24 mouse cellular contexts compared by ENCODE assay signal in genomic region chr10:92170856-92171255, GRCm38 (mm10).
DNase-seq lines count a peak whose midpoint lies in the region; ATAC-seq and TF ChIP-seq lines count a peak whose summit lies in the region.
"Had no signal": no experiment of that assay in that cellular context is flagged by ENCODE, and none has a peak within 500 bp of the region (broad histone marks: within the 10 kb centered on the region; RNA-seq: fewer than 3 reads in every experiment).

No protein-coding gene starts in this region.

- H3K4me1 ChIP-seq in forebrain, postnatal 0 days (ENCODE audit: insufficient read depth) = 0 out of 2 replicates have a peak, but pooled peaks cover 4% of the 10 kb centered on the region
- 0 out of 2 replicates have a peak, but pooled peaks cover 2% of the 10 kb centered on the region for H3K4me1 ChIP-seq in forebrain, embryonic 15.5 days
- H3K4me1 ChIP-seq in hindbrain, embryonic 16.5 days (ENCODE audit: control insufficient read depth, insufficient read depth, low read depth, low read length) = no peaks in the 10 kb centered on the region
- H3K4me1 ChIP-seq in hindbrain, embryonic 14.5 days (replicated peaks; ENCODE audit: control insufficient read depth, insufficient read depth, low read length) = peaks cover 10% of the 10 kb centered on the region
- peaks cover 11% of the 10 kb centered on the region for H3K4me1 ChIP-seq in midbrain, embryonic 14.5 days (ENCODE audit: control insufficient read depth, insufficient read depth, low read length)
- H3K4me1 ChIP-seq: embryonic facial prominence, embryonic 15.5 days; heart, embryonic 12.5 days had no signal

- DNase-seq in forebrain, postnatal 0 days = peak; percentile 38
- DNase-seq in hindbrain, embryonic 14.5 days (ENCODE audit: low spot score) = no peak
- peak; percentile 63 for DNase-seq in brain, embryonic 14.5 days (ENCODE audit: low read depth)
- DNase-seq in midbrain, embryonic 14.5 days = no peak
- DNase-seq in frontal cortex, postnatal 10 days (ENCODE audit: low spot score in 2 of 2) = no peak
- DNase-seq in kidney, postnatal 10 days = no peak
- DNase-seq: adrenal gland, postnatal 25 days; cerebellum, adult 11 months; cerebellum, adult 8-10 months; cerebellum, postnatal 14 days; embryo, embryonic 11 days; gastrocnemius, postnatal 14 days; heart, postnatal 36 days; kidney, adult 2 months had no signal

- H3K4me2 ChIP-seq in forebrain, postnatal 0 days (ENCODE audit: low read depth) = peak overlapping the region; percentile 26
- H3K4me2 ChIP-seq in forebrain, embryonic 15.5 days (replicated peaks) = no peak overlapping the region
- peak overlapping the region; percentile 6; the same call in 1 of the 2 replicates for H3K4me2 ChIP-seq in hindbrain, embryonic 16.5 days (ENCODE audit: low read length)
- no peak overlapping the region for H3K4me2 ChIP-seq in hindbrain, embryonic 14.5 days (replicated peaks)
- H3K4me2 ChIP-seq in midbrain, embryonic 14.5 days (ENCODE audit: low read length) = 0 out of 2 replicates have a peak overlapping the region, but pooled peaks have one; percentile 6
- H3K4me2 ChIP-seq: embryonic facial prominence, embryonic 15.5 days; forebrain, embryonic 12.5 days; heart, embryonic 12.5 days had no signal

- no peak overlapping the region for H3K27ac ChIP-seq in forebrain, postnatal 0 days (ENCODE audit: low read depth, low read length)
- no peak overlapping the region for H3K27ac ChIP-seq in forebrain, embryonic 15.5 days (replicated peaks)
- no peak overlapping the region for H3K27ac ChIP-seq in hindbrain, embryonic 16.5 days (ENCODE audit: low read depth, low read length)
- no peak overlapping the region for H3K27ac ChIP-seq in hindbrain, embryonic 14.5 days
- H3K27ac ChIP-seq in midbrain, embryonic 14.5 days (replicated peaks; ENCODE audit: low read depth, low read length) = no peak overlapping the region
- H3K27ac ChIP-seq: embryonic facial prominence, embryonic 15.5 days; forebrain, embryonic 12.5 days had no signal

- H3K27me3 ChIP-seq in forebrain, postnatal 0 days (ENCODE audit: insufficient read depth, low read length) = peaks cover under 1% of the 10 kb centered on the region; the same call in 1 of the 2 replicates
- peaks cover 3% of the 10 kb centered on the region; the same call in 1 of the 2 replicates for H3K27me3 ChIP-seq in forebrain, embryonic 15.5 days
- H3K27me3 ChIP-seq in hindbrain, embryonic 16.5 days (replicated peaks; ENCODE audit: control insufficient read depth, insufficient read depth, low read length) = no peaks in the 10 kb centered on the region
- H3K27me3 ChIP-seq in hindbrain, embryonic 14.5 days (ENCODE audit: control insufficient read depth, insufficient read depth, low read length) = no peaks in the 10 kb centered on the region
- H3K27me3 ChIP-seq in midbrain, embryonic 14.5 days (ENCODE audit: control insufficient read depth, insufficient read depth, low read length) = no peaks in the 10 kb centered on the region
- H3K27me3 ChIP-seq: CH12.LX; embryonic facial prominence, embryonic 15.5 days had no signal

- WGBS in forebrain, postnatal 0 days = 40% methylated on average over 8 of the region's 8 CpGs
- WGBS in forebrain, embryonic 15.5 days = 43% methylated on average over 8 of the region's 8 CpGs
- WGBS in hindbrain, embryonic 16.5 days = 60% methylated on average over 8 of the region's 8 CpGs
- WGBS in hindbrain, embryonic 14.5 days = 58% methylated on average over 8 of the region's 8 CpGs
- WGBS in midbrain, embryonic 14.5 days = 48% methylated on average over 8 of the region's 8 CpGs

- no peak for TF ChIP-seq POLR2A in brain, embryonic 14.5 days (IDR thresholded peaks at IDR 0.05; ENCODE audit: borderline replicate concordance, extremely low read depth, insufficient read depth, insufficient read length, poor library complexity, severe bottlenecking)

- ATAC-seq in forebrain, postnatal 0 days = no peak
- no peak for ATAC-seq in forebrain, embryonic 15.5 days (replicated peaks)
- no peak for ATAC-seq in hindbrain, embryonic 16.5 days
- no peak for ATAC-seq in hindbrain, embryonic 14.5 days (ENCODE audit: low FRiP score)
- no peak for ATAC-seq in midbrain, embryonic 14.5 days (ENCODE audit: low FRiP score, low TSS enrichment)
- ATAC-seq: activated CD4-positive, CD25-positive, alpha-beta regulatory T cell, adult 4 months; intestine, embryonic 16.5 days; Patski had no signal

- no peaks in the 10 kb centered on the region for H3K36me3 ChIP-seq in forebrain, postnatal 0 days (ENCODE audit: insufficient read depth)
- no peaks in the 10 kb centered on the region for H3K36me3 ChIP-seq in forebrain, embryonic 15.5 days
- no peaks in the 10 kb centered on the region for H3K36me3 ChIP-seq in hindbrain, embryonic 16.5 days (ENCODE audit: control insufficient read depth, insufficient read depth, low read length)
- no peaks in the 10 kb centered on the region for H3K36me3 ChIP-seq in hindbrain, embryonic 14.5 days (replicated peaks; ENCODE audit: control insufficient read depth, insufficient read depth)
- no peaks in the 10 kb centered on the region for H3K36me3 ChIP-seq in midbrain, embryonic 14.5 days (ENCODE audit: control insufficient read depth, insufficient read depth, low read length)
- H3K36me3 ChIP-seq: embryonic facial prominence, embryonic 15.5 days; forebrain, embryonic 12.5 days; heart, embryonic 12.5 days had no signal

- H3K4me3 ChIP-seq in forebrain, postnatal 0 days (ENCODE audit: low read depth, low read length) = no peak overlapping the region
- no peak overlapping the region for H3K4me3 ChIP-seq in forebrain, embryonic 15.5 days
- H3K4me3 ChIP-seq in hindbrain, embryonic 16.5 days (ENCODE audit: low read length) = no peak overlapping the region
- H3K4me3 ChIP-seq in hindbrain, embryonic 14.5 days (replicated peaks; ENCODE audit: low read length) = no peak overlapping the region
- no peak overlapping the region for H3K4me3 ChIP-seq in midbrain, embryonic 14.5 days (replicated peaks; ENCODE audit: low read depth, low read length)
- H3K4me3 ChIP-seq: embryonic facial prominence, embryonic 15.5 days; erythroblast, embryonic 14.5 days; forebrain, embryonic 12.5 days; heart, embryonic 12.5 days had no signal

- H3K9ac ChIP-seq in forebrain, postnatal 0 days = no peak overlapping the region
- H3K9ac ChIP-seq in forebrain, embryonic 15.5 days (replicated peaks) = no peak overlapping the region
- H3K9ac ChIP-seq in hindbrain, embryonic 16.5 days (ENCODE audit: low read depth, low read length) = no peak overlapping the region
- no peak overlapping the region for H3K9ac ChIP-seq in hindbrain, embryonic 14.5 days
- H3K9ac ChIP-seq in midbrain, embryonic 14.5 days (replicated peaks; ENCODE audit: low read length) = no peak overlapping the region
- H3K9ac ChIP-seq: embryonic facial prominence, embryonic 15.5 days; forebrain, embryonic 12.5 days; heart, embryonic 12.5 days had no signal

- no peak for TF ChIP-seq CTCF in forebrain, postnatal 0 days (IDR thresholded peaks at IDR 0.05; ENCODE audit: low read depth)
- TF ChIP-seq CTCF in brain, embryonic 14.5 days (IDR thresholded peaks at IDR 0.05; ENCODE audit: borderline replicate concordance, extremely low read depth, insufficient read depth, insufficient read length) = no peak

- H3K9me3 ChIP-seq in forebrain, postnatal 0 days (ENCODE audit: low read length) = no peaks in the 10 kb centered on the region
- H3K9me3 ChIP-seq in forebrain, embryonic 15.5 days = no peaks in the 10 kb centered on the region
- no peaks in the 10 kb centered on the region for H3K9me3 ChIP-seq in hindbrain, embryonic 16.5 days (ENCODE audit: control insufficient read depth, low read length)
- no peaks in the 10 kb centered on the region for H3K9me3 ChIP-seq in hindbrain, embryonic 14.5 days (ENCODE audit: control insufficient read depth, low read length)
- H3K9me3 ChIP-seq in midbrain, embryonic 14.5 days (ENCODE audit: control insufficient read depth, low read length) = no peaks in the 10 kb centered on the region
- H3K9me3 ChIP-seq: embryonic facial prominence, embryonic 15.5 days; forebrain, embryonic 12.5 days; heart, embryonic 12.5 days had no signal

Comparison
In these comparisons a context has a peak if more than half of its experiments do, and no peak if none do; other contexts are left out.
1. H3K4me2 ChIP-seq: peak in forebrain, postnatal 0 days (single experiment), hindbrain, embryonic 16.5 days (single experiment) and midbrain, embryonic 14.5 days (single experiment); none in forebrain, embryonic 15.5 days (single experiment) and hindbrain, embryonic 14.5 days (single experiment).
2. DNase-seq: peak in forebrain, postnatal 0 days (single experiment) and brain, embryonic 14.5 days (single experiment); none in hindbrain, embryonic 14.5 days (single experiment), midbrain, embryonic 14.5 days (single experiment), frontal cortex, postnatal 10 days (0 of 2) and kidney, postnatal 10 days (single experiment).